Mouse (Mus musculus) cerebellum, adult 9-10 months (tissue): Measurements from ENCODE around the gene Purb.

Experiments used
- DNase-seq: peaks from one replicate; pipeline ENCODE4 v3.0.0; 2022

Purb gene

GRCm38 (mm10) chr11:6475867-6476484, at the start of gene Purb:
Purb (minus strand) TSS chr11:6475917.
- peak; percentile 88 for DNase-seq

GRCm38 (mm10) chr11:6525241-6525640, 49.5 kb upstream of the Purb start:
- DNase-seq = no peak

GRCm38 (mm10) chr11:6524880-6525238, 49.1 kb upstream of the Purb start:
- no peak for DNase-seq

- no peak for DNase-seq
Measured at GRCm38 (mm10) chr11:6524165-6524879, 48.6 kb upstream of the Purb start.

- no peak for DNase-seq
Measured at GRCm38 (mm10) chr11:6523662-6524088, 48.0 kb upstream of the Purb start.

- no peak for DNase-seq
Measured at GRCm38 (mm10) chr11:6522782-6523525, 47.2 kb upstream of the Purb start.

GRCm38 (mm10) chr11:6520507-6521173, 44.9 kb upstream of the Purb start, which contains the start of gene Myo1g:
Myo1g (minus strand) TSS chr11:6520965.
- DNase-seq = no peak

- DNase-seq = no peak
Measured at GRCm38 (mm10) chr11:6519491-6520033, 43.8 kb upstream of the Purb start.

- no peak for DNase-seq
Measured at GRCm38 (mm10) chr11:6514837-6515236, 39.1 kb upstream of the Purb start.

GRCm38 (mm10) chr11:6508269-6508876, 32.7 kb upstream of the Purb start:
- DNase-seq = no peak

- no peak for DNase-seq
Measured at GRCm38 (mm10) chr11:6506516-6506915, 30.8 kb upstream of the Purb start.

GRCm38 (mm10) chr11:6504689-6505088, 29.0 kb upstream of the Purb start:
- DNase-seq = no peak

- peak; percentile 88 for DNase-seq
Measured at GRCm38 (mm10) chr11:6504226-6504625, 28.5 kb upstream of the Purb start.

- DNase-seq = no peak
Measured at GRCm38 (mm10) chr11:6502506-6502905, 26.8 kb upstream of the Purb start.

GRCm38 (mm10) chr11:6497311-6497948, 21.7 kb upstream of the Purb start:
- peak; percentile 74 for DNase-seq

- DNase-seq = peak; percentile 70
Measured at GRCm38 (mm10) chr11:6489691-6490503, 14.2 kb upstream of the Purb start.

GRCm38 (mm10) chr11:6489257-6489656, 13.5 kb upstream of the Purb start:
- no peak for DNase-seq

GRCm38 (mm10) chr11:6488041-6488684, 12.4 kb upstream of the Purb start:
- no peak for DNase-seq

GRCm38 (mm10) chr11:6487496-6487895, 11.8 kb upstream of the Purb start:
- DNase-seq = no peak

GRCm38 (mm10) chr11:6486916-6487315, 11.2 kb upstream of the Purb start:
- DNase-seq = no peak
